Mouse (Mus musculus) kidney, adult 2 months (tissue): ENCODE measurements at regions not wholly inside any gene's neighbourhood (a gene's known extent, or its start where the extent isn't known, plus 50 kb on each side); places are given as distances from the start of the nearest gene placed in this dataset.

Source experiments
- CTCF ChIP-seq: fragments of 200-500 bp; conservative IDR thresholded peaks from 2 replicates; pipeline ENCODE4 v1.5.1; 2011; ENCODE audit warnings: low read depth, mild to moderate bottlenecking, control low read depth, low read length, moderate library complexity, mixed read lengths; ENCODE audit not compliant: insufficient read depth, insufficient read length
- POLR2A ChIP-seq: fragments of 200-500 bp; IDR thresholded peaks from one replicate; pipeline ENCODE4 v1.6.1; 2011; ENCODE audit warnings: low read depth, low read length, control low read depth

DNA sequence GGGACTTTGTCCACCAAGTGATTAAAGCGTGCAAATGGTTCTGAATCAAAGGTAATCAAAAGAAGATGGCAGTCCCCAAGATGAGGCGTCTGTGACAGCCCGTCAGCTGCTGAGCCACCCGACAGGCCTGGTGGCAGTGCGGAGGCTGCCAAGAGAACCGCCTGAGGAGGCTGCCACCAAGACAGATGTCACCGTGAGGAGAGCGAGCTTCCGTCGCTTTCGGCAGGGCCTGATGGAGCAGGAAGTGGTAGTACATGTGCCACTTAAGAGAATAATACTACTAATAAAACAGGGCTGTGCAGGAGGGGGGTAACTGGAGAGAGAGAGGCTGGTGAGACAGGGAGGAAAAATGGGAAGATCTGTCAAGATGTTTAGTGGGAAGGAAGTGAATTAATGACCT lies 519.1 kb downstream of the Vrk1 start:
- TF ChIP-seq POLR2A = no peak
- TF ChIP-seq CTCF = no peak
